Mouse (Mus musculus) olfactory bulb, adult 2 months (tissue): ENCODE data around the gene Cabin1.

Experiments
- CTCF ChIP-seq: fragments of 200-500 bp; IDR thresholded peaks from 2 replicates; pipeline ENCODE4 v1.5.1; 2012; ENCODE audit warnings: low read depth, mild to moderate bottlenecking, low read length, moderate library complexity; ENCODE audit not compliant: insufficient read depth
- POLR2A ChIP-seq: fragments of 200-500 bp; IDR thresholded peaks from 2 replicates; pipeline ENCODE4 v1.6.1; 2012; ENCODE audit warnings: mild to moderate bottlenecking, low read depth, low read length, moderate library complexity; ENCODE audit not compliant: insufficient read depth

DNA sequence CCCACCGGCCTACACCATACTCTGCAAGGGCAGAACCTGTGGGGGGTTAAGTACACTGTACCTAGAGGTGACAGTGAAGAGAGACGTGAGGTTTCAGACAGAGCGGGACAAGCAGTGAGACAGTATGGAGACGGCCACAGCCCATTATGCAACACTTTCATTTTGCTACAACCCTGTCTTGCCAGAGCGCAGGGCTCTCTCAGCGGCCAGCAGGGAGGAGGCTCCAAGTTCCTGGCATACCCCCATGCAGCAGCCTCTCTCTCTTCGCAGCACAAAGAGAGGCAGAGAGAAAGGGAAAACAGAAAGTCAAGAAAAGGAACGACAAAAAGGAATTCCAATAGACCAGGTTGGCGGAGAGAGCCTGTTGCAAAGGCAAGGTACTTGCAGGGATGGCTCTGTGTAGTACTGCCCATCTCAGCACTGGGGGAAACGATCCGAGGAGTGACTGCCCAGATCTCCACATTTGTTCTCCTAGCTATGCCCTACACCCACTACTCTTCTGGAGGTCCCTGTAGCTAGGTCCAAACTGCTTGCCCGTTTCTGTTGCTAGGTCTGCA is 33.6 kb upstream of the Cabin1 start:
- TF ChIP-seq CTCF (no peak), POLR2A (no peak)
